Mouse (Mus musculus) embryonic facial prominence, embryonic 11.5 days (tissue): ENCODE results near the gene 2310011J03Rik. TPM values are rescaled to one million over a fixed set of nuclear protein-coding genes. Genes with fewer than 3 reads are reported as not detected.

Experiments
- ATAC-seq: fragments of 200-750 bp; cut with Nextera tagmentation; replicated peaks from 2 replicates; pipeline ENCODE4 v1.8.0; 2017; ENCODE audit warnings: low read depth; ENCODE audit not compliant: insufficient number of reproducible peaks, low FRiP score, low TSS enrichment
- DNase-seq: peaks from one replicate; pipeline ENCODE4 v3.0.0-alpha.2; 2015; ENCODE audit warnings: low spot score
- H3K27ac ChIP-seq: fragments of 300-500 bp; sonication (generic); replicated peaks from 2 replicates; pipeline ENCODE4 v1.5.1; 2014; ENCODE audit warnings: mild to moderate bottlenecking, low read depth, low read length, control low read depth
- H3K27me3 ChIP-seq: fragments of 300-500 bp; sonication (generic); 2 replicates; pipeline ENCODE4 v1.6.1; 2014; ENCODE audit warnings: mild to moderate bottlenecking, low read length, moderate library complexity, mixed read lengths; ENCODE audit not compliant: control insufficient read depth, insufficient read depth
- H3K36me3 ChIP-seq: fragments of 300-500 bp; sonication (generic); replicated peaks from 2 replicates; pipeline ENCODE4 v1.6.1; 2014; ENCODE audit warnings: low read depth, mild to moderate bottlenecking, low read length, moderate library complexity, mixed read lengths; ENCODE audit not compliant: control insufficient read depth, insufficient read depth
- H3K4me1 ChIP-seq: fragments of 300-500 bp; sonication (generic); 2 replicates; pipeline ENCODE4 v1.6.1; 2014; ENCODE audit warnings: low read length, mixed read lengths; ENCODE audit not compliant: control insufficient read depth, insufficient read depth
- H3K4me2 ChIP-seq: fragments of 300-500 bp; sonication (generic); 2 replicates; pipeline ENCODE4 v1.6.1; 2014; ENCODE audit warnings: low read depth, mild to moderate bottlenecking, control low read depth, low read length, moderate library complexity
- H3K4me3 ChIP-seq: fragments of 300-500 bp; sonication (generic); 2 replicates; pipeline ENCODE4 v1.5.1; 2014; ENCODE audit warnings: low read depth, low read length, control low read depth
- H3K9ac ChIP-seq: fragments of 300-500 bp; sonication (generic); replicated peaks from 2 replicates; pipeline ENCODE4 v1.6.1; 2014; ENCODE audit warnings: mild to moderate bottlenecking, control low read depth, low read length
- H3K9me3 ChIP-seq: fragments of 300-500 bp; sonication (generic); replicated peaks from 2 replicates; pipeline ENCODE4 v1.6.1; 2016; ENCODE audit warnings: mild to moderate bottlenecking, low read length, inconsistent platforms, mixed read lengths; ENCODE audit not compliant: control insufficient read depth
- WGBS: fragments of 180-500 bp; shearing (Covaris S2); extraction: QIAGEN DNeasy Blood & Tissue Kit; methylation state at CpG from one replicate; pipeline ENCODE4 v1.1.7; 2014; 5-methylcytosine and 5-hydroxymethylcytosine counted together
- microRNA-seq: library from miRNA; unstranded; fragments of <30 nt; microRNA quantifications from one replicate; pipeline ENCODE4, GENCODE M21; 2016; ENCODE audit warnings: borderline number of aligned reads
- polyA plus RNA-seq: library from polyadenylated mRNA; unstranded; fragments of >200 nt; fragmentation: Nextera tagmentation; extraction: Ambion mirVana; gene quantifications from 2 replicates; pipeline ENCODE4 v1.2.1, GENCODE M21; 2014

The 2310011J03Rik gene
- polyA plus RNA-seq, 1 experiment from 2014 or later = 36.5 TPM

DNA sequence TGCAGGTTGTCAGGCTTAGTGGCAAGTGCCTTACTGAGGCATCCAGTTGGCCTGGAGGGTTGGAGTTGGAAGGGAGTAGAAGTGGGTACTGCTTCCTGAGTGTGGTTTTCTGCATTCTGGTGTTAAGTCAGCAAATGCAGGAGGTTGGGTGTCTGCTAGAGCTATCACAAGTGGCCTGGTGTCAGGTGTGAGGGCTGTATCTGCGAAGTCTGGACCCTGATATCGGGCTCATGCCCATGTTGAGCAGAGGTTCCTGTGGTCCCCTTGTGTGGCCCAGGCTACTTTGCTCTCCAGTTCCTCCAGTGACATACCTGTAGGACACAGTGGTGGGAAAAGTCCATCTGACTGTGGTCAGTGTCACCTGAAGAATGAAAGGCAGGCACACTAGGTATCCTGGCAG is 50.2 kb downstream of the 2310011J03Rik start:
- ATAC-seq (no peak), DNase-seq (no peak)
- no peaks in the 10 kb centered on the region; the same call in 1 of the 2 replicates for H3K4me1 ChIP-seq
- H3K36me3 ChIP-seq = peaks cover 6% of the 10 kb centered on the region
- no peaks in the 10 kb centered on the region for H3K9me3 ChIP-seq
- no peak overlapping the region for H3K4me2 ChIP-seq
- no peak overlapping the region for H3K9ac ChIP-seq
- no peak overlapping the region for H3K27ac ChIP-seq
- H3K27me3 ChIP-seq = no peaks in the 10 kb centered on the region
- WGBS = 100% methylated on average over 2 of the region's 2 CpGs
- H3K4me3 ChIP-seq = no peak overlapping the region

Small RNA genes lying within 50 kb of the gene (microRNA-seq; reads per million reads assigned to microRNA genes)
- gene Mir6911 = not detected

Other genes starting within 250 kb of the 2310011J03Rik start
- 5.6 and 6.6 TPM in 2 replicates for gene Sbno2, start 215.0 kb downstream of the 2310011J03Rik start, polyA plus RNA-seq
- gene Stk11, start 204.7 kb downstream of the 2310011J03Rik start, polyA plus RNA-seq = 16.6 and 18.5 TPM in 2 replicates
- 360 and 371 TPM in 2 replicates for gene Atp5d, start 181.9 kb downstream of the 2310011J03Rik start, polyA plus RNA-seq
- gene Cbarp, start 179.7 kb downstream of the 2310011J03Rik start, polyA plus RNA-seq = 6.8 and 9.0 TPM in 2 replicates
- gene Midn, start 172.3 kb downstream of the 2310011J03Rik start, polyA plus RNA-seq = 60.3 and 62.1 TPM in 2 replicates
- 74.0 and 77.8 TPM in 2 replicates for gene Cirbp, start 154.6 kb downstream of the 2310011J03Rik start, polyA plus RNA-seq
- gene 1600002K03Rik, start 147.6 kb downstream of the 2310011J03Rik start, polyA plus RNA-seq = 6.0 and 6.8 TPM in 2 replicates
- 34.6 and 42.3 TPM in 2 replicates for gene Efna2, start 141.1 kb downstream of the 2310011J03Rik start, polyA plus RNA-seq
- gene Mum1, start 94.1 kb downstream of the 2310011J03Rik start, polyA plus RNA-seq = 75.1 and 94.3 TPM in 2 replicates
- 221 and 253 TPM in 2 replicates for gene Ndufs7, start 71.4 kb downstream of the 2310011J03Rik start, polyA plus RNA-seq
- 21.9 and 22.4 TPM in 2 replicates for gene Gamt, start 59.5 kb downstream of the 2310011J03Rik start, polyA plus RNA-seq
- 40.9 and 44.7 TPM in 2 replicates for gene Dazap1, start 59.1 kb downstream of the 2310011J03Rik start, polyA plus RNA-seq
- gene Rps15, start 28.1 kb downstream of the 2310011J03Rik start, polyA plus RNA-seq = 886 and 948 TPM in 2 replicates
- gene Apc2, start 24.6 kb downstream of the 2310011J03Rik start, polyA plus RNA-seq = 11.0 and 15.8 TPM in 2 replicates
- 1.6 and 2.9 TPM in 2 replicates for gene Pcsk4, start 9.0 kb upstream of the 2310011J03Rik start, polyA plus RNA-seq
- 4.3 and 4.5 TPM in 2 replicates for gene Reep6, start 9.4 kb upstream of the 2310011J03Rik start, polyA plus RNA-seq
- 0.14 and 0.88 TPM in 2 replicates for gene Adamtsl5, start 27.9 kb upstream of the 2310011J03Rik start, polyA plus RNA-seq
- 0.26 and 0.52 TPM in 2 replicates for gene Plk5, start 35.9 kb upstream of the 2310011J03Rik start, polyA plus RNA-seq
- gene Mex3d, start 67.1 kb upstream of the 2310011J03Rik start, polyA plus RNA-seq = 10.3 and 12.9 TPM in 2 replicates
- 241 and 259 TPM in 2 replicates for gene Mbd3, start 79.0 kb upstream of the 2310011J03Rik start, polyA plus RNA-seq
- 377 and 460 TPM in 2 replicates for gene Uqcr11, start 86.3 kb upstream of the 2310011J03Rik start, polyA plus RNA-seq
- gene Tcf3, start 113.1 kb upstream of the 2310011J03Rik start, polyA plus RNA-seq = 174 and 178 TPM in 2 replicates
- 0.22 and 0.43 TPM in 2 replicates for gene Onecut3, start 174.3 kb upstream of the 2310011J03Rik start, polyA plus RNA-seq
- 0.28 and 0.36 TPM in 2 replicates for gene Atp8b3, start 218.6 kb upstream of the 2310011J03Rik start, polyA plus RNA-seq
- 17.1 and 20.6 TPM in 2 replicates for gene Rexo1, start 241.0 kb upstream of the 2310011J03Rik start, polyA plus RNA-seq